Mouse (Mus musculus) common myeloid progenitor, adult 5-6 weeks (primary cell): Measurements from ENCODE around the gene Gstm1. TPM values are rescaled to one million over a fixed set of nuclear protein-coding genes. Genes with fewer than 3 reads are reported as not detected.
"Not testable (repeated sequence)": the region's sequence is repeated elsewhere in the genome, so short reads cannot be mapped to it uniquely, and the experiment has no call there.

Source experiments
- ATAC-seq: replicated peaks from 2 replicates; pipeline ENCODE4 v1.8.0; 2016; ENCODE audit warnings: low read depth, mild to moderate bottlenecking, moderate TSS enrichment, inconsistent platforms; ENCODE audit not compliant: poor library complexity, severe bottlenecking
- total RNA-seq: library from RNA; stranded (forward); fragments of 200-1000, 187-1606 nt; gene quantifications from 2 replicates; pipeline ENCODE4 v1.2.3, GENCODE M21; 2017

The Gstm1 gene
- total RNA-seq, 1 experiment from 2014 or later, result 36.8 TPM

- ATAC-seq, result peak; percentile 44
These were observed 532 bp upstream of the Gstm1 start for GRCm38 (mm10) chr3:108018190-108018820.

- ATAC-seq, result not testable (repeated sequence)
These were observed 1.3 kb downstream of the Gstm1 start for GRCm38 (mm10) chr3:108016468-108016867.

- no peak for ATAC-seq
These were observed 2.8 kb downstream of the Gstm1 start for GRCm38 (mm10) chr3:108014974-108015346.

- no peak for ATAC-seq
These were observed 3.4 kb downstream of the Gstm1 start for GRCm38 (mm10) chr3:108014098-108014973.

GRCm38 (mm10) chr3:108013331-108013871 lies 4.4 kb downstream of the Gstm1 start:
- no peak for ATAC-seq

- no peak for ATAC-seq
These were observed 6.2 kb downstream of the Gstm1 start for GRCm38 (mm10) chr3:108011558-108011957.

- no peak for ATAC-seq
These were observed 7.5 kb downstream of the Gstm1 start for GRCm38 (mm10) chr3:108010286-108010685.

GRCm38 (mm10) chr3:108002021-108002420 lies 15.8 kb downstream of the Gstm1 start:
- ATAC-seq, result no peak

- no peak for ATAC-seq
These were observed 18.3 kb downstream of the Gstm1 start for GRCm38 (mm10) chr3:107999491-107999890.

- no peak for ATAC-seq
These were observed 19.2 kb downstream of the Gstm1 start for GRCm38 (mm10) chr3:107998591-107998990.

- no peak for ATAC-seq
These were observed 21.2 kb downstream of the Gstm1 start for GRCm38 (mm10) chr3:107996576-107996975.

- ATAC-seq, result not testable (repeated sequence)
These were observed 21.8 kb downstream of the Gstm1 start for GRCm38 (mm10) chr3:107995974-107996373.

- no peak for ATAC-seq
These were observed 31.7 kb downstream of the Gstm1 start, which contains the start of gene Gstm2 for GRCm38 (mm10) chr3:107986041-107986562. Gene Gstm2 (minus strand): TSS chr3:107986453.

- not testable (repeated sequence) for ATAC-seq
These were observed 32.6 kb downstream of the Gstm1 start for GRCm38 (mm10) chr3:107985141-107985540.

- ATAC-seq, result no peak
These were observed 33.3 kb downstream of the Gstm1 start for GRCm38 (mm10) chr3:107984471-107984870.

GRCm38 (mm10) chr3:107983771-107984170 lies 34.0 kb downstream of the Gstm1 start:
- 0 out of 2 replicates have a peak, but pooled peaks have one; percentile 15 for ATAC-seq

- ATAC-seq, result no peak
These were observed 35.0 kb downstream of the Gstm1 start for GRCm38 (mm10) chr3:107982726-107983125.

- no peak for ATAC-seq
These were observed 36.5 kb downstream of the Gstm1 start for GRCm38 (mm10) chr3:107981261-107981660.

GRCm38 (mm10) chr3:107977691-107978090 lies 40.1 kb downstream of the Gstm1 start:
- ATAC-seq, result no peak

- no peak for ATAC-seq
These were observed 43.5 kb downstream of the Gstm1 start for GRCm38 (mm10) chr3:107974237-107974636.

GRCm38 (mm10) chr3:107972070-107972469 lies 45.7 kb downstream of the Gstm1 start:
- ATAC-seq, result no peak
